Mouse (Mus musculus) cerebellum, postnatal 4 days (tissue): ENCODE data around the gene Nol11.
"Not testable (repeated sequence)": the region's sequence is repeated elsewhere in the genome, so short reads cannot be mapped to it uniquely, and the experiment has no call there.

Experiments used
- DNase-seq, 2 experiments: peaks; one replicate each; pipeline ENCODE4 v3.0.0; 2022; ENCODE audit warnings: low spot score in 2 of 2, mixed read lengths in 1 of 2

Nol11 gene

DNA sequence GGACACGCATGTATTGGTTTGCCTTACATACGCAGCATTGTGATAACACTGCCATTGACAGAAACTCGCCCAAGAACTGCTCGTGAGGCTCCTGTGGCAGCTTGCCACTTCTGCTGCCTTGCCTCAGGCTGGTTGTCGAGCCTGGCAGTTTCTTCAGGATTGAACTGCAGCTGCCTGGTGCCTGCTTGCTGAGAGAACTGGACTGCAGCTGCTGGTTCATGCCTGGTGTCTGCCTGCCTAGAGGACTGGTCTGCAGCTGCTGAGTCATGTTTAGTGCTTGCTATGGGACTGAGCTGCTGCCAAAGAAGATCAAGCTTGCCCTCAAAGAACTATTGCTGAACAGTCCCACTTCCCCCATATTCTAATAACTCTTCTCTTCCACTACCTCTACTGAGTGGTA is 33.9 kb downstream of the Nol11 start:
- DNase-seq: no peak

GRCm38 (mm10) chr11:107154431-107154830 is 34.8 kb downstream of the Nol11 start:
- no peak for DNase-seq

GRCm38 (mm10) chr11:107153645-107154044 is 35.5 kb downstream of the Nol11 start:
- DNase-seq: no peak

- peak in 1 of 2 experiments; percentile 10 for DNase-seq
Measured at GRCm38 (mm10) chr11:107151809-107152208, 37.4 kb downstream of the Nol11 start.

DNA sequence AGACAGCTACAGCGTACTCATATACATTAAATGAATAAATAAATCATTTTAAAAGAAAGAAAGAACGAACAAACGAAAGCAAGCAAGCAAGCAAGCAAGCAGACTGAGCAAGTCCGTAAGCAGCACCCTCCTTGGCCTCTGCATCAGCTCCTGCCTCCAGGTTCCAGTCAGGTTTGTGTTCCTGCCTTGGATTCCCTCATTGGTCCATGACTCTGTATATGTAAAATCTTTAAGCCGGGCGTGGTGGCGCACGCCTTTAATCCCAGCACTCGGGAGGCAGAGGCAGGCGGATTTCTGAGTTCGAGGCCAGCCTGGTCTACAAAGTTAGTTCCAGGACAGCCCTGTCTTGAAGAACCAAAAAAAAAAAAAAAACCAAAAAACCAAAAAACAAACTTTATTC is 45.2 kb downstream of the Nol11 start:
- DNase-seq: not testable (repeated sequence)

DNA sequence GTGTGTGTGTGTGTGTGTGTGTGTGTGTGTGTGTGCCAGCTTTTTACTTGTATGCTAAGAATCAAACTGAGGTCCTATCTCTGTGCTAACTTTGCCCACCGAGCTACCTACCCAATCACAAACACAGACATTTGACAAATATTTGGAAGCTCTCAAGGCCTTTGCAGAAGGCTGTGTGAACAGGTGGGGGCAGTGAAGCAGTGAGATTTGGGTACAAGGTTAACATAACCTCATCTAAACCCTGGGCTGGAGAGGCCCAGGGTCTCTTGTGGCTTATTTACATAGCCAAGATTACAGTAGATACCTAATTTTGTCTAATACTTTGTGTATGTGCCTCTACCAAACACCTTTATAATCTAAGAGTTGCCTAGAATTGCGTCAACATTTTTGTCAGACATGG is 46.8 kb downstream of the Nol11 start:
- no peak for DNase-seq

- DNase-seq: no peak
Measured at GRCm38 (mm10) chr11:107140756-107141155, 48.4 kb downstream of the Nol11 start.

GRCm38 (mm10) chr11:107138633-107139032 is 50.5 kb downstream of the Nol11 start:
- DNase-seq: no peak

GRCm38 (mm10) chr11:107137593-107137992 is 51.6 kb downstream of the Nol11 start:
- no peak for DNase-seq

GRCm38 (mm10) chr11:107136458-107136857 is 52.7 kb downstream of the Nol11 start:
- DNase-seq: not testable (repeated sequence)

DNA sequence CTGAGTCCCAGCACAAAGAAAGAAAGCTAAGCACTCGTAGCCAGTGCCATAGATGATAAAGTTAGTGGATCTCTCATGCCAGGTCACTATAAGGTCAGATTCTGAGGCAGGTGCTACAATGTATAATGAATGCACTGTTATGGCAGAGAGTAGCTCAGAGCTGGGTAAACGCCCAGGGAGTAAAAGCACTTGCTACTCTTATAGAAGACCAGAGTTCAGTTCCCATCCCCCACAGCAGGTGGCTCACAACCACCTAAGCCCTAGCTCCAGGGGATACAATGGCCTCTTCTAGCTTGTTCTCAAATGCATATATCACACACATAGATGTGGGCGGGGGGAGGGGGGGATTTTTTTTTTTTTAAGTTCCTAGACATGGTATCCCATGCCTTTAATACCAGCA is 53.4 kb downstream of the Nol11 start:
- DNase-seq: no peak

- no peak for DNase-seq
Measured at GRCm38 (mm10) chr11:107132426-107132825, 56.8 kb downstream of the Nol11 start.

- DNase-seq: peak; percentile 85 to 93
Measured at GRCm38 (mm10) chr11:107131749-107132421, 57.3 kb downstream of the Nol11 start, which contains the start of gene Bptf. Gene Bptf (minus strand): TSS chr11:107132127.

DNA sequence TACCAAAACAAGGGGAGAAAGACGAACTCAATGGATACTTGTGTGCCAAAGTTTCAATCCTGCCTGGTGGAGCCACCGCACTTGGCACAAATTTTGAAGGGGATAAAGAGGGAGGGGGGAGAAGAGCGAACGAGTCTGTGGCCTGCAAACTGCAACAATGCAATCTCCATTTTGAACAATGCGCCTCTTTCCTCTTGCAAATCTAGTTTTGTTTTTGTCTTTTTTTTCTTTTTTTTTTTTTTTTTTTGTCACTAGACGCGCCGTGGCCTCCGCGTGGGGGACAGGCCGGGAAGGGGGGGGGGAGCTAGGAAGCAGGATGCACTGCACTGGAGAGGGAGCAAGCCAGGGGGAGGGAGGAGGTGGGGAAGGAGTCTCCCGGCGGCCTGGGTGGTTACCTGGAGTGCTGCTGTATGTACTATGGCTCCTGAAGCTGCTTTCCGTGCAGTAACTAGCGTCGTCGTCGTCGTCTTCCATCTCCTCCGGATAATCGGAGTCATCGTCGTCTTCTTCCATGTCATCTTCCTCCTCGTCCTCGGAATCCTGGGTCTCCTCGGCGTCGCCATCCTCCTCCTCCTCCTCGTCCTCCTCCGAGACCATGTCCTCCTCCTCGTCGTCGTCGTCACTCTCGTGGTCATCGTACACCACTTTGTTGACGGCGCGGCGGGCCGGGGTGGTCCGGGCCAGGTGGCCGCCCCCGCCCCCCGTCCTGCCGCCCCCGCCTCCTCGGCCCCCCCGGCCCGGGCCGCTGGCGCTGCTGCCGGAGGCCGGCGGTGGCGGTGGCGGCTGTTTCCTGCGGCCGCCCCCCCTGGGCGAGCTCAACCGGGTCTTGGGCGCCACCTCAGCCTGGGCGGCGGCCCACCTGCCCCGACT is 58.1 kb downstream of the Nol11 start:
- peak; percentile 27 to 50 for DNase-seq

DNA sequence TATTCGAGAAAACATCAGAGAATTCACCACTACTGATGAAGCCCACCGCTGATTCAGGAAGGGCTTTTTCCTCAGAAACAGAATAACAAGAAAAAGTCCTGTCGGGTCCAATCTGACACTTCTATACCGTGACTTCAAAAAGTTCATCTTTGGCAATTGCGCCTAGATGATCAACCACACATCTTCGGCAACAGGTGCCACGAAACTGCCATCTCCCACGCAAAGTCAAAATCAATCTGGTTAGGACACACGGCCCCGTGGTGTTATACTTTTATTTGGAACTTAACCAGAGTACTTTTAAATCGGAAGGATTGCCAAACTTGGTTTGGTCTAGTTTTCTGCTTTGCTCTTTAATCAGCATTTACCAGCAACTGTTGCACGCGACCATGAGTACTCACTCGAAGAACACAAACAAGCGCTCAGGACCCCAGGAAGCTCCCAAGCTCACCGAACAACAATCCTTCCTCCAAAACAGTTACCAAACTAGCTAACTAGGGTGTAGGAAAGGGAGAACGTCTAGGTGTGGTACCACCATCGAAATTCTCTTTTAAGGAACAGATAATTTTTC is 58.9 kb downstream of the Nol11 start:
- DNase-seq: no peak

DNA sequence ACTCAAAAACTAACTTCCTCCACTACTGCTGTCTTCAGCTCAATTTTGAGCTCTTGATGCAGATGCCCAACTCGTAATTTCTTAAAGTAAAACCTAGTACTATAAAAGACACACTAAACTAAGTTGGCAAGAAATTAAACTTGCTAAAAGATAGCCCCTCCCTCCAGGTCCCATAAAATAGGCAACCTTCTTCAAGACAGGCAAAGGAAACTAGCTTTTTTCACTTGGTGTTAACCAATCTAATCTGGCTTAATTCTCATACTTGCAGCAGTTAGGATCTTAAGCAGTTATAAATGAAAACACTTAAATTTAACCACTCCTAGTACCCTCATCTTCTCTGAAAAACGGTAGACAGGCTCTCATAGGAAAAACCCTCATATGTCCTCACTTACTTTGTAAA is 59.5 kb downstream of the Nol11 start:
- no peak for DNase-seq

GRCm38 (mm10) chr11:107126716-107127115 is 62.5 kb downstream of the Nol11 start:
- DNase-seq: not testable (repeated sequence)

DNA sequence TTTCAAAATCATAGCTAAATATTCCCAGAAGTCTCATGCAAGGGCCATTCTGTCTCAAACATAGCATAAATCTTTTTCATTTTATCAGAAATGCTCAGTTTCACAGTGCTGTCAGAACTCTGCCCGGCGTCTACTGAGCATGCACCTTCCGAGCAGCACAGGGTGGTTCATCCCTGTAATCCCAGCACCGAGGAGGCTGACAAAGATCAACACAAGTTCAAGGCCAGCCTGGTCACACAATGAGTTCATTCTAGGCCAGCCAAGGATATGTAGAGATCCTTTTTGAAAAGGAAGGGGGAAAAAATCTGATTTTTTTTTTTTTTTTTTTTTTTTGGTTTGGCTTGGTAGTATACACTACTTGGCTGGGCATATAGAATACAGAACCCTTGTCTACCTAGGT is 64.2 kb downstream of the Nol11 start:
- DNase-seq: no peak

GRCm38 (mm10) chr11:107124327-107124731 is 64.9 kb downstream of the Nol11 start:
- no peak for DNase-seq

DNA sequence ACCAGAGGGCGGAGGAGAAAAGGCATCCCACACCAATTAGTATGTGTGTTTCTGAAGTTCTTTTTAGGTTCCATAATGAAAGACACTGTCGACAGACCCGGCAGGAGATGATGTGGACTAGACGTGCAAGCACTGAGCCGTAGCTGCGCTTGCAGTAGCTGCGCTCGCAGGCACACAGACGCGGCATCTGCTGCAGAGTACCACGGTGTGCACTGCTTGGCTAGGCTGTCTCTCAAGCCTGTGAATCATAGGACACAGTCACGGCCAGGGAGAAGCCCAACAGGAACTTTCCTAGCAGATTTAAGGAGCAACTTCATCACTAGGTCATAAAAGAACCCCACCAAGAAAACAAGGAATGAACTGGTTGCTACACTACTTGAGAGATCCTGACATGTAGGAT is 71.4 kb downstream of the Nol11 start:
- DNase-seq: no peak
